Mouse (Mus musculus) G1E (cell line): ENCODE results near the gene Zfp26. TPM values are rescaled to one million over a fixed set of nuclear protein-coding genes. Genes with fewer than 3 reads are reported as not detected.

ENCODE experiments used
- ATAC-seq: 2 replicates; pipeline ENCODE4 v1.8.0; 2016; ENCODE audit warnings: mild to moderate bottlenecking; ENCODE audit not compliant: insufficient number of reproducible peaks, poor library complexity, low FRiP score, severe bottlenecking; ENCODE audit errors: extremely low read depth
- DNase-seq: peaks from one replicate; pipeline ENCODE4 v3.0.0; 2012; ENCODE audit warnings: low spot score
- H3K27me3 ChIP-seq: 2 replicates; pipeline ENCODE4 v1.6.1; 2012; ENCODE audit warnings: mild to moderate bottlenecking, low read length, inconsistent platforms; ENCODE audit not compliant: insufficient read depth
- H3K36me3 ChIP-seq: replicated peaks from 2 replicates; pipeline ENCODE3; 2012; ENCODE audit warnings: mild to moderate bottlenecking, inconsistent platforms
- H3K4me1 ChIP-seq: 2 replicates; pipeline ENCODE4 v1.6.1; 2012; ENCODE audit warnings: low read depth, low read length, inconsistent platforms, mixed read lengths; ENCODE audit not compliant: insufficient read depth
- H3K4me3 ChIP-seq: 2 replicates; pipeline ENCODE4 v1.5.1; 2012; ENCODE audit warnings: low read depth, mild to moderate bottlenecking, inconsistent platforms, low read length, moderate library complexity, mixed read lengths
- H3K9me3 ChIP-seq: replicated peaks from 2 replicates; pipeline ENCODE4 v1.6.1; 2012; ENCODE audit warnings: inconsistent platforms
- CTCF ChIP-seq: IDR thresholded peaks from 2 replicates; pipeline ENCODE4 v1.5.1; 2012; ENCODE audit warnings: low read depth, low read length, inconsistent platforms, mixed read lengths
- GATA1 ChIP-seq: IDR thresholded peaks from 2 replicates; pipeline ENCODE4 v1.6.1; 2012; ENCODE audit warnings: borderline replicate concordance, low read length, inconsistent platforms, mixed read lengths
- GATA2 ChIP-seq: IDR thresholded peaks from 2 replicates; pipeline ENCODE4 v1.6.1; 2012; ENCODE audit warnings: low read depth, low read length, inconsistent platforms, borderline replicate concordance
- POLR2AphosphoS5 ChIP-seq: IDR thresholded peaks from 2 replicates; pipeline ENCODE4 v1.6.1; 2012; ENCODE audit warnings: low read depth, low read length, inconsistent platforms; ENCODE audit not compliant: insufficient replicate concordance
- TAL1 ChIP-seq: conservative IDR thresholded peaks from 2 replicates; pipeline ENCODE4 v1.6.1; 2012; ENCODE audit warnings: low read depth, low read length, inconsistent platforms, mixed read lengths
- polyA plus RNA-seq: library from polyadenylated mRNA; stranded (reverse); fragments of >175 nt; gene quantifications from 2 replicates; pipeline ENCODE4 v1.2.3, GENCODE M21; 2012
- total RNA-seq, 2 experiments: library from RNA; stranded (forward) in 1 of 2; stranded (reverse) in 1 of 2; fragments of 200-1000 nt in 1 of 2; fragments of >200 nt in 1 of 2; fragmentation: Nextera tagmentation in 1 of 2; gene quantifications; 2 replicates each; pipeline ENCODE4 v1.2.3; 2014 to 2017

Gene Zfp26
- total and polyA plus RNA-seq, 3 experiments: 0.28 to 26.8 (median 24.1) TPM

GRCm38 (mm10) chr9:20430004-20430403 is 30.0 kb downstream of the Zfp26 start:
- Histone ChIP-seq H3K9me3 (no peaks in the 10 kb centered on the region), H3K27me3 (no peaks in the 10 kb centered on the region), H3K4me3 (no peak overlapping the region), H3K4me1 (no peaks in the 10 kb centered on the region), H3K36me3 (no peaks in the 10 kb centered on the region)
- DNase-seq: no peak
- TF ChIP-seq GATA2 (no peak), TAL1 (no peak), POLR2AphosphoS5 (no peak), CTCF (no peak), GATA1 (no peak)
- ATAC-seq: no peak

- Histone ChIP-seq H3K9me3 (no peaks in the 10 kb centered on the region), H3K4me1 (no peaks in the 10 kb centered on the region), H3K36me3 (no peaks in the 10 kb centered on the region), H3K27me3 (0 out of 2 replicates have a peak, but pooled peaks cover under 1% of the 10 kb centered on the region), H3K4me3 (no peak overlapping the region)
- TF ChIP-seq CTCF: no peak
- no peak for TF ChIP-seq GATA2
- no peak for TF ChIP-seq TAL1
- no peak for TF ChIP-seq GATA1
- no peak for TF ChIP-seq POLR2AphosphoS5
- DNase-seq (no peak), ATAC-seq (no peak)
These were observed 48.5 kb downstream of the Zfp26 start for GRCm38 (mm10) chr9:20411460-20411859.

GRCm38 (mm10) chr9:20409319-20409718 is 50.6 kb downstream of the Zfp26 start:
- ATAC-seq: peak; percentile 66
- no peak for TF ChIP-seq GATA1
- TF ChIP-seq TAL1: 0 out of 2 replicates have a peak, but pooled peaks have one; percentile 18
- Histone ChIP-seq H3K4me1 (no peaks in the 10 kb centered on the region), H3K36me3 (no peaks in the 10 kb centered on the region), H3K27me3 (no peaks in the 10 kb centered on the region), H3K4me3 (no peak overlapping the region), H3K9me3 (no peaks in the 10 kb centered on the region)
- DNase-seq: no peak

GRCm38 (mm10) chr9:20385343-20385703 is 74.6 kb downstream of the Zfp26 start:
- Histone ChIP-seq H3K4me1 (peaks cover 25% of the 10 kb centered on the region), H3K27me3 (no peaks in the 10 kb centered on the region), H3K4me3 (peak overlapping the region; percentile 78), H3K36me3 (no peaks in the 10 kb centered on the region), H3K9me3 (no peaks in the 10 kb centered on the region)
- DNase-seq: peak; percentile 39
- TF ChIP-seq POLR2AphosphoS5 (no peak), CTCF (no peak), GATA2 (no peak), TAL1 (no peak), GATA1 (no peak)
- peak; percentile 48; the same call in 1 of the 2 replicates for ATAC-seq

GRCm38 (mm10) chr9:20384532-20385342 is 75.2 kb downstream of the Zfp26 start, which contains the start of gene Zfp560:
TSS of gene Zfp560 (minus strand) at chr9:20385177.
- H3K36me3 ChIP-seq: no peaks in the 10 kb centered on the region
- H3K4me1 ChIP-seq: peaks cover 25% of the 10 kb centered on the region
- DNase-seq (peak; percentile 76), ATAC-seq (peak; percentile 91)
- H3K9me3 ChIP-seq: no peaks in the 10 kb centered on the region
- no peaks in the 10 kb centered on the region for H3K27me3 ChIP-seq
- no peak for TF ChIP-seq POLR2AphosphoS5
- TF ChIP-seq TAL1: no peak
- TF ChIP-seq GATA1: no peak
- TF ChIP-seq CTCF: peak; percentile 49; the same call in 1 of the 2 replicates
- no peak for TF ChIP-seq GATA2
- peak within 1 kb of the TSS; percentile 78 for H3K4me3 ChIP-seq

GRCm38 (mm10) chr9:20383659-20384058 is 76.3 kb downstream of the Zfp26 start:
- DNase-seq: no peak
- Histone ChIP-seq H3K27me3 (no peaks in the 10 kb centered on the region), H3K4me3 (peak overlapping the region; percentile 46; the same call in 1 of the 2 replicates), H3K9me3 (no peaks in the 10 kb centered on the region), H3K4me1 (peaks cover 25% of the 10 kb centered on the region), H3K36me3 (no peaks in the 10 kb centered on the region)
- no peak for ATAC-seq
- TF ChIP-seq GATA2 (no peak), CTCF (no peak), TAL1 (no peak), POLR2AphosphoS5 (no peak), GATA1 (no peak)

Other genes starting within 250 kb of the Zfp26 start
- gene Olfr871, start 248.0 kb downstream of the Zfp26 start, total RNA-seq (2014; fragmentation: Nextera tagmentation): not detected in 2 replicates
- not detected in 2 replicates for gene Olfr871, start 248.0 kb downstream of the Zfp26 start, total RNA-seq (2017)
- gene Olfr871, start 248.0 kb downstream of the Zfp26 start, polyA plus RNA-seq: not detected in 2 replicates
- not detected in 2 replicates for gene Olfr872, start 223.0 kb downstream of the Zfp26 start, total RNA-seq (2014; fragmentation: Nextera tagmentation)
- gene Olfr872, start 223.0 kb downstream of the Zfp26 start, total RNA-seq (2017): not detected in 2 replicates
- not detected in 2 replicates for gene Olfr872, start 223.0 kb downstream of the Zfp26 start, polyA plus RNA-seq
- not detected in 2 replicates for gene Olfr39, start 177.8 kb downstream of the Zfp26 start, total RNA-seq (2014; fragmentation: Nextera tagmentation)
- gene Olfr39, start 177.8 kb downstream of the Zfp26 start, total RNA-seq (2017): 0.27 TPM in 1 of 2 replicates, not detected in the other
- gene Olfr39, start 177.8 kb downstream of the Zfp26 start, polyA plus RNA-seq: not detected in 2 replicates
- gene Olfr873, start 161.6 kb downstream of the Zfp26 start, total RNA-seq (2014; fragmentation: Nextera tagmentation): not detected in 2 replicates
- 0.12 and 0.27 TPM in 2 replicates for gene Olfr873, start 161.6 kb downstream of the Zfp26 start, total RNA-seq (2017)
- gene Olfr873, start 161.6 kb downstream of the Zfp26 start, polyA plus RNA-seq: not detected in 2 replicates
- not detected in 2 replicates for gene Olfr18, start 124.1 kb downstream of the Zfp26 start, total RNA-seq (2014; fragmentation: Nextera tagmentation)
- gene Olfr18, start 124.1 kb downstream of the Zfp26 start, total RNA-seq (2017): 0.11 and 0.12 TPM in 2 replicates
- gene Olfr18, start 124.1 kb downstream of the Zfp26 start, polyA plus RNA-seq: not detected in 2 replicates
- gene Zfp560, start 75.0 kb downstream of the Zfp26 start, total RNA-seq (2014; fragmentation: Nextera tagmentation): 17.5 and 23.0 TPM in 2 replicates
- gene Zfp560, start 75.0 kb downstream of the Zfp26 start, total RNA-seq (2017): 25.4 and 28.9 TPM in 2 replicates
- 0.86 and 2.4 TPM in 2 replicates for gene Zfp560, start 75.0 kb downstream of the Zfp26 start, polyA plus RNA-seq
- gene Zfp426, start 32.6 kb upstream of the Zfp26 start, total RNA-seq (2014; fragmentation: Nextera tagmentation): 43.1 and 46.0 TPM in 2 replicates
- 17.2 and 22.2 TPM in 2 replicates for gene Zfp426, start 32.6 kb upstream of the Zfp26 start, total RNA-seq (2017)
- 2.4 and 4.1 TPM in 2 replicates for gene Zfp426, start 32.6 kb upstream of the Zfp26 start, polyA plus RNA-seq
- 109 and 129 TPM in 2 replicates for gene Zfp266, start 61.3 kb upstream of the Zfp26 start, total RNA-seq (2014; fragmentation: Nextera tagmentation)
- gene Zfp266, start 61.3 kb upstream of the Zfp26 start, total RNA-seq (2017): 58.4 and 64.2 TPM in 2 replicates
- gene Zfp266, start 61.3 kb upstream of the Zfp26 start, polyA plus RNA-seq: 1.4 and 2.0 TPM in 2 replicates
- gene Zfp846, start 121.1 kb upstream of the Zfp26 start, total RNA-seq (2014; fragmentation: Nextera tagmentation): 10.3 and 11.3 TPM in 2 replicates
- gene Zfp846, start 121.1 kb upstream of the Zfp26 start, total RNA-seq (2017): 8.0 and 10.5 TPM in 2 replicates
- gene Zfp846, start 121.1 kb upstream of the Zfp26 start, polyA plus RNA-seq: 8.8 and 10.6 TPM in 2 replicates
- 175 and 176 TPM in 2 replicates for gene Ubl5, start 182.7 kb upstream of the Zfp26 start, total RNA-seq (2014; fragmentation: Nextera tagmentation)
- gene Ubl5, start 182.7 kb upstream of the Zfp26 start, total RNA-seq (2017): 256 and 270 TPM in 2 replicates
- gene Ubl5, start 182.7 kb upstream of the Zfp26 start, polyA plus RNA-seq: 9.2 and 18.4 TPM in 2 replicates
- 25.6 and 34.2 TPM in 2 replicates for gene Fbxl12, start 184.6 kb upstream of the Zfp26 start, total RNA-seq (2014; fragmentation: Nextera tagmentation)
- 6.3 and 7.9 TPM in 2 replicates for gene Fbxl12, start 184.6 kb upstream of the Zfp26 start, total RNA-seq (2017)
- 15.4 and 22.0 TPM in 2 replicates for gene Fbxl12, start 184.6 kb upstream of the Zfp26 start, polyA plus RNA-seq
- 13.2 and 17.6 TPM in 2 replicates for gene Pin1, start 191.9 kb upstream of the Zfp26 start, total RNA-seq (2014; fragmentation: Nextera tagmentation)
- 17.0 and 21.3 TPM in 2 replicates for gene Pin1, start 191.9 kb upstream of the Zfp26 start, total RNA-seq (2017)
- 27.3 and 28.7 TPM in 2 replicates for gene Pin1, start 191.9 kb upstream of the Zfp26 start, polyA plus RNA-seq